Mouse (Mus musculus) limb, embryonic 12.5 days (tissue): ENCODE measurements around the gene Anxa3. TPM values are rescaled to one million over a fixed set of nuclear protein-coding genes. Genes with fewer than 3 reads are reported as not detected.

Experiments
- ATAC-seq: fragments of 200-750 bp; cut with Nextera tagmentation; 2 replicates; pipeline ENCODE4 v1.8.0; 2017; ENCODE audit warnings: low read depth, moderate TSS enrichment; ENCODE audit not compliant: insufficient number of reproducible peaks, insufficient read depth, low FRiP score, low TSS enrichment
- H3K27ac ChIP-seq: fragments of 300-500 bp; sonication (generic); 2 replicates; pipeline ENCODE4 v1.5.1; 2016; ENCODE audit warnings: mild to moderate bottlenecking, moderate library complexity
- H3K27me3 ChIP-seq: fragments of 300-500 bp; sonication (generic); 2 replicates; pipeline ENCODE4 v1.6.1; 2016; ENCODE audit warnings: mild to moderate bottlenecking, moderate library complexity
- H3K36me3 ChIP-seq: fragments of 300-500 bp; sonication (generic); 2 replicates; pipeline ENCODE4 v1.6.1; 2016; ENCODE audit warnings: mild to moderate bottlenecking, moderate library complexity
- H3K4me1 ChIP-seq: fragments of 300-500 bp; sonication (generic); replicated peaks from 2 replicates; pipeline ENCODE4 v1.6.1; 2016
- H3K4me2 ChIP-seq: fragments of 300-500 bp; sonication (generic); 2 replicates; pipeline ENCODE4 v1.6.1; 2016; ENCODE audit warnings: mild to moderate bottlenecking, moderate library complexity
- H3K4me3 ChIP-seq: fragments of 300-500 bp; sonication (generic); replicated peaks from 2 replicates; pipeline ENCODE4 v1.5.1; 2016; ENCODE audit warnings: mild to moderate bottlenecking
- H3K9ac ChIP-seq: fragments of 300-500 bp; sonication (generic); replicated peaks from 2 replicates; pipeline ENCODE4 v1.6.1; 2016; ENCODE audit warnings: mild to moderate bottlenecking, moderate library complexity
- H3K9me3 ChIP-seq: fragments of 300-500 bp; sonication (generic); 2 replicates; pipeline ENCODE4 v1.6.1; 2016; ENCODE audit warnings: mild to moderate bottlenecking, moderate library complexity
- WGBS: fragments of 180-500 bp; shearing (Covaris S2); methylation state at CpG from one replicate; pipeline ENCODE4 v1.1.7; 2016; 5-methylcytosine and 5-hydroxymethylcytosine counted together
- polyA plus RNA-seq: library from polyadenylated mRNA; unstranded; fragments of >200 nt; fragmentation: Nextera tagmentation; extraction: Ambion mirVana; gene quantifications from 2 replicates; pipeline ENCODE4 v1.2.1, GENCODE M21; 2016

Gene Anxa3
- polyA plus RNA-seq, 1 experiment from 2014 or later = 23.2 TPM

DNA sequence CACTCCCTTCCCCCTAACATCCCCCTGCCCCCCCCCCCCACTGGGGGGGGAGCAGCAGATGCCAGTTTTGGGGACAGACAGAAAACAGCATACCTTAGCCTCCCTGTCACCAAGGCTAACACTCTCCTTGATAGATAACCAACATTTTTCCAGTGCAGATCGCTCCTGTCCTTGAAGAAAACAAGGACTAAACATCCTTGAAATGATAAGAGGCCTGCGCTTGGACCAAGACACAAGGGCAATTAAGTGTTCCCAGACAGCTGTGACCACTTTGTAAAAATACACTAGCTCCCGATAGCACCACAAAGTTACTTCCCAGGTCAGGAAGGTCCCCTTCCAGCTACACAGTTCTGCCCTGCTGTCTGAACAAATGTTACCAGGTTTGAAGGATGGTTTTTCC is 55.2 kb downstream of the Anxa3 start:
- no peaks in the 10 kb centered on the region for H3K36me3 ChIP-seq
- no peaks in the 10 kb centered on the region for H3K4me1 ChIP-seq
- no peak overlapping the region for H3K27ac ChIP-seq
- WGBS = 35% methylated on average over 3 of the region's 3 CpGs
- no peak overlapping the region for H3K4me3 ChIP-seq
- H3K27me3 ChIP-seq = no peaks in the 10 kb centered on the region
- no peak for ATAC-seq
- 0 out of 2 replicates have a peak, but pooled peaks cover 6% of the 10 kb centered on the region for H3K9me3 ChIP-seq
- no peak overlapping the region for H3K9ac ChIP-seq
- H3K4me2 ChIP-seq = no peak overlapping the region

DNA sequence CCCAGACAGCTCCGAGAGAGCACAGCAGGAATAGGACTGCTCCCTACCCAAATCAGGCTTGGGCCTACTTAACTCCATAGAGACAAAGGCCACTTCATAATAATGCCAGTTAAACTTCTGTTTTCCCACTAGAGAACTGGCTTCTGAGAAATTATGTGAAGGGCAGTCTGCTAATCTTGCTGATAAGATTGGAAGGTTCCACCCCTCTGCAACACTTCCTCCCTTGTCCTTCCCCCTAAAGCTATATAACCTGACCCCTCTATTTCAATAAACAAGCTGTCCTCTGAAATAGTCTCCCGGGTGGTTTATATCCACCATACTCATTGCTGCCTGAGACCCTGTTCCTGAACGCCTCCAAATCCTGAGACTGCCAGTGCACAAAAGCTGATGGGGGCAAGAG is 56.1 kb downstream of the Anxa3 start:
- no peaks in the 10 kb centered on the region for H3K27me3 ChIP-seq
- H3K27ac ChIP-seq = no peak overlapping the region
- no peaks in the 10 kb centered on the region for H3K36me3 ChIP-seq
- no peak overlapping the region for H3K4me2 ChIP-seq
- no peaks in the 10 kb centered on the region for H3K4me1 ChIP-seq
- WGBS = 57% methylated on average over 3 of the region's 3 CpGs
- no peak for ATAC-seq
- H3K4me3 ChIP-seq = no peak overlapping the region
- no peak overlapping the region for H3K9ac ChIP-seq
- 0 out of 2 replicates have a peak, but pooled peaks cover 6% of the 10 kb centered on the region for H3K9me3 ChIP-seq

DNA sequence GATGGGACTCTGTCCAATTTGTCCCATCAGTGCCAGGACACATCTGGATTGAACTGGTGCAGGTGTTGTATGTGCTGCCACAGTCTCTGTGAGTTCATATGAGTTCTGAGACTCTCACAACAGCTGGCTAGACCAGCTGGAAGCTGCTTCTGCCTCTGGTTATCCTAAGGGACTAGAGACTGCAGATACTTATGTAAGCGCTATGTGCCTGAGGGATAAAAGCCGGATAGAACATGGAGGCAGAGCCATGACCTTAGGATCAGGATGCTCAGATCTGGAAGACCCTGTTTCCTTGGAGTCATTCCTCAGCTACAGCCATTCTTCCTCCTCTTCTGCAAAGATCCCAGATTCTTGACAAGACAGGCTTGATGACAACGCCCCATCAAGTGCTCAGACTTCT is 60.3 kb downstream of the Anxa3 start:
- Histone ChIP-seq H3K4me1 (no peaks in the 10 kb centered on the region), H3K4me2 (no peak overlapping the region)

DNA sequence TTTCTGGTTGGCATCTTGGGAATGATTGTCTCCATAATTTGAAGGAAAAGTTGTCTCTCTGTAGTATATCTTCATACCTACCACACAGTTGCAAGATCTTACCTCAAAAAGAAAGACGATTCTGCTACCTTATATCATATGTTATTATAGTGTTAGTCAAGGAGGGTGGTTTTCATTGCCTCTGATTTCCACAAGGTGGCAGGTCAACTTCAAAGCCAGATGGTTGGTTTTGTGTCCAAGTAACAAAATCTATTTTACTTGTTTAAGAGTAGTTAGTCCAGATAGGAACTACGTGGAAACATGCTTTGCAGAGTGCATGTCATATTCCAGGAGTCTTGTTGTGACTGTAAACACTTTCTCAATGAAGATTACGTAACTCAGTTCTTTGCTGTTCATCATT is 61.2 kb downstream of the Anxa3 start:
- no peak overlapping the region for H3K4me2 ChIP-seq
- WGBS = 80% methylated on average over 3 of the region's 3 CpGs
- H3K9me3 ChIP-seq = no peaks in the 10 kb centered on the region
- no peak overlapping the region for H3K27ac ChIP-seq
- H3K9ac ChIP-seq = no peak overlapping the region
- no peak overlapping the region for H3K4me3 ChIP-seq
- H3K4me1 ChIP-seq = no peaks in the 10 kb centered on the region
- H3K27me3 ChIP-seq = no peaks in the 10 kb centered on the region
- ATAC-seq = no peak
- H3K36me3 ChIP-seq = no peaks in the 10 kb centered on the region

More for the DNA sequence above, 60.3 kb downstream of the Anxa3 start:
- H3K36me3 ChIP-seq = no peaks in the 10 kb centered on the region
- WGBS = 92% methylated on average over 3 of the region's 3 CpGs
- H3K27me3 ChIP-seq = no peaks in the 10 kb centered on the region
- no peak overlapping the region for H3K9ac ChIP-seq
- H3K9me3 ChIP-seq = no peaks in the 10 kb centered on the region
- no peak overlapping the region for H3K27ac ChIP-seq
- no peak for ATAC-seq
- no peak overlapping the region for H3K4me3 ChIP-seq

DNA sequence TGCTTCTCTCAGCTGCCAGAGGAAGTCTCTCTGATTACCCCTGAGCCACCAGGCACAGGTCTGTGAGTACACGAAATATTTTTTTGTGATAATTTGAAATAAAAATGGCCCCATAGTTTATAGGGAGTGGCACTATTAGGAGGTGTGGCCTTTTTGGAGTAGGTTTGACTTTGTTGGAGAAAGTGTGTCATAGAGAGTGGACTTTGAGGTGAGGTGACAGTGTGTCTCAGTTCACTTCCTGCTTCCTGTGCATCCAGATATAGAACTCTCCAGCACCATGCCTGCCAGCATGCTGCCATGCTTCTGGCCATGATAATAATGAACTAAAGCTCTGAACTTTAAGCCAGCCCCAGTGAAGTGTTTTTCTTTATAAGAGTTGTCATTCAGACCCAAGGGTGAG is 66.8 kb downstream of the Anxa3 start:
- Histone ChIP-seq H3K4me1 (no peaks in the 10 kb centered on the region), H3K9ac (no peak overlapping the region), H3K36me3 (no peaks in the 10 kb centered on the region), H3K4me3 (no peak overlapping the region), H3K9me3 (no peaks in the 10 kb centered on the region), H3K4me2 (no peak overlapping the region), H3K27me3 (no peaks in the 10 kb centered on the region), H3K27ac (no peak overlapping the region)
- no peak for ATAC-seq
- WGBS = 73% methylated on average over 1 of the region's 1 CpGs

DNA sequence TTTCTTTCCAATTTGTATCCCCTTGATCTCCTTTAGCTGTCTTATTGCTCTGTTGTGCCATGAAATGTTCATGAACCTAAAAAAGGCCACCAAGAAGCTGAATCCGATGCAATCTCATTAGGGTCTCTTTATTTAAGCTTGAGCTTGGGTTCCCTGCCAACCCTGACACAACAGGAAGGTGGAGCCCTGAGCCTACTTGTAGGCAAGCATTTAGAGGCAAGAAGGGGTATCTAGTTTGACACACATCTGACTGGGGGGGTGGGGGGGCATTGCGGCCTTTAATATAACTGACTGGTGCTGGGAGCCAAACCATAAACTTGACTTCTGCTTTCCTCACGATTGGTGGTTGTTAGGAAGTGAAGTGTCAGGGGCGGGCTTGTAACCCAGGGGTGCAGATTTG is 74.0 kb downstream of the Anxa3 start:
- no peaks in the 10 kb centered on the region for H3K9me3 ChIP-seq
- no peaks in the 10 kb centered on the region for H3K27me3 ChIP-seq
- no peak for ATAC-seq
- WGBS = 76% methylated on average over 4 of the region's 4 CpGs
- no peak overlapping the region for H3K9ac ChIP-seq
- no peaks in the 10 kb centered on the region for H3K36me3 ChIP-seq
- H3K4me3 ChIP-seq = no peak overlapping the region
- no peak overlapping the region for H3K4me2 ChIP-seq
- H3K4me1 ChIP-seq = no peaks in the 10 kb centered on the region
- H3K27ac ChIP-seq = no peak overlapping the region

DNA sequence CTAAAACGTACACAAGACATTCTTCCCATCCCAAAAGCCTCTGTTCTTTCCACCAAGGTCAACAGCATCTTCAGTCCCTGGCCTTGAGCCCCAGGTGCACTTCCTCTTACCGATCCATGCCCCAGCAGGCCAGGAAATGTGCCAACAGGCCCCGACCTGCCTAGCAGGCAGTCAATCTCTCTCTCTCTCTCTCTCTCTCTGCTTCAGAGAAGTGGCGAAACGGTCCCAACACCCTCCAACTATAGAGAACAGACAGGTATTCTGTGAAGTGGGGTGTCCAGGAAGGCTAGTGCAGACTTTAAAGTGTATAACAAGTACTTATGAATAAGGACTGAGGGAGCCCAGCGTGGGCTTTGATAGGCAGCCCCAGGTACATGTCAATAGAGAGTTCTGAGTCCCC is 75.8 kb downstream of the Anxa3 start:
- no peak for ATAC-seq

DNA sequence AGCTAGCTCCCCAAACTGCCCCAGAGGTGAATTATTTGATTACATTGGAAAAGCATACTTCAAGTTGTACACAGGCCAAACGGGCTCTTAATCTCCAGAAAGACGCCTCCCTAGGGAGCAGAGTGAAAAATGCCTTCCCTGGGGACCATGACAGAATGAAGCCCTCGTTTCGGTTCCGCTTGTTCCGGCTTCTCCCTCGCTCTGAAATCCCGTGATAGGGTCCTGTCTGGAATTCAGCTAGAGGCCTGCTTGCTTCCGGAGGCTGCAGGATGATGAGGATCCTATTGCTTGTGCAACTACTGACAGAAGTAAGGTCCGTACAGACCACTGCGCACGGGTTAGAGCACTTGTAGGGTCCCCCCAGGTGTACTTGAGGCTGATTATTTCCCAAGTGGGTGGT is 77.9 kb downstream of the Anxa3 start:
- Histone ChIP-seq H3K27me3 (no peaks in the 10 kb centered on the region), H3K27ac (no peak overlapping the region), H3K9me3 (no peaks in the 10 kb centered on the region), H3K4me1 (no peaks in the 10 kb centered on the region), H3K4me3 (no peak overlapping the region), H3K9ac (no peak overlapping the region), H3K4me2 (no peak overlapping the region), H3K36me3 (no peaks in the 10 kb centered on the region)
- WGBS = 87% methylated on average over 12 of the region's 12 CpGs
- ATAC-seq = no peak

More for the DNA sequence above, 75.8 kb downstream of the Anxa3 start:
- Histone ChIP-seq H3K4me3 (no peak overlapping the region), H3K27me3 (no peaks in the 10 kb centered on the region), H3K36me3 (no peaks in the 10 kb centered on the region), H3K4me1 (no peaks in the 10 kb centered on the region), H3K4me2 (no peak overlapping the region), H3K9ac (no peak overlapping the region), H3K27ac (no peak overlapping the region), H3K9me3 (no peaks in the 10 kb centered on the region)
- WGBS = 63% methylated on average over 6 of the region's 6 CpGs

DNA sequence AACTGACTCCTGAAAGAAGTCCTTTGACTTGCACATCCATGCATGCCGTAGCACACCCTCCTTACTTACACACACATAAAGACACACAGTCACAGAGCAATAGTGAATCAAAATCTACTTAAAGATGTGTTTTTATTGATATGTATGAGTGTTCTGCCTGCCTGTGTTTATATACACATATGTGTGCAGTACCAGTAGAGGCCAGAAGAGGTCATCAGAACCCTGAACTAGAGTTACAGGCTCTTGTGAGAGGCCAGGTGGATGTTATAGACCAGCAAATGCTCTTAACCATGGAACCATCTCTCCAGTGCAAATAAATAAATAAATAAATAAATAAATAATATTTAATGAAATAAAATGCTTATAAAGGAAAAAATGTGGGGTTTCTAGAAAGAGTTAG is 85.0 kb downstream of the Anxa3 start:
- H3K9ac ChIP-seq = no peak overlapping the region
- no peak for ATAC-seq
- no peak overlapping the region for H3K4me3 ChIP-seq
- H3K27me3 ChIP-seq = no peaks in the 10 kb centered on the region
- H3K27ac ChIP-seq = no peak overlapping the region
- no peaks in the 10 kb centered on the region for H3K9me3 ChIP-seq
- 94% methylated on average over 1 of the region's 1 CpGs for WGBS
- no peaks in the 10 kb centered on the region for H3K36me3 ChIP-seq
- H3K4me2 ChIP-seq = no peak overlapping the region
- H3K4me1 ChIP-seq = no peaks in the 10 kb centered on the region; the same call in 1 of the 2 replicates

DNA sequence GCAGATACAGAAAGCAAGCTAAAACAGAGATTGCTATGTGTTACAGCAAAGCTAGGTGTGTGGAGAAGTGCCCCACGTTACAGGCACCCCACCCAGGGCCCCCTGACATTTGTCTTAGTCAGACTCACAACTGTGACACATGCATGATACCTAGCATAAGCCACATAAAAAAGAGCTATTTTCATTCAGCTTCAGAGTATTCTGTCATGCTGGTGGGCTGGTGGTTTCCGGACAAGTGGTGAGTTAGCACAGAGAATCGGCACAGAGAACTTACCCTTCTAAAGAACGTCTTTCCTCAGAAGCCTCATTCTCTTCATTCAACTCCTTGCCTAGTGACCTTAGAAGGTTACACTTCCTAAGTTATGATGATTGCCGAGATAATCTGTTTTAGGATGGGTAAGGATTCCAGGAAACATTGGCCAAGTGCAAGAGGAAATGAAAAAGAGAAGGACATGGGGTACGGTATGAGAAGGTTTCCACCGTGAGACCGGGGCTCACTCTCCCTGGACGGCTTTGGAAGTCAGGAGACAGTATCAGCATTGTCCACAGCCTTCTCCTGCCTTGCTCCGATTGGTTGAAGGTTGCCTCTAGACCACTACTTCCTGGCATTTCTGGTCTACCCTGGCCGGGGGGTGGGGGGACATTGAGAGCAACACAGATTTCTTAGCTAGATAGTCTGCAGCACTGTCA is 85.9 kb downstream of the Anxa3 start:
- no peaks in the 10 kb centered on the region for H3K27me3 ChIP-seq
- no peaks in the 10 kb centered on the region for H3K9me3 ChIP-seq
- WGBS = 92% methylated on average over 11 of the region's 11 CpGs
- no peak for ATAC-seq
- no peak overlapping the region for H3K4me2 ChIP-seq
- H3K27ac ChIP-seq = no peak overlapping the region
- H3K4me3 ChIP-seq = no peak overlapping the region
- no peak overlapping the region for H3K9ac ChIP-seq
- no peaks in the 10 kb centered on the region; the same call in 1 of the 2 replicates for H3K4me1 ChIP-seq
- H3K36me3 ChIP-seq = no peaks in the 10 kb centered on the region

DNA sequence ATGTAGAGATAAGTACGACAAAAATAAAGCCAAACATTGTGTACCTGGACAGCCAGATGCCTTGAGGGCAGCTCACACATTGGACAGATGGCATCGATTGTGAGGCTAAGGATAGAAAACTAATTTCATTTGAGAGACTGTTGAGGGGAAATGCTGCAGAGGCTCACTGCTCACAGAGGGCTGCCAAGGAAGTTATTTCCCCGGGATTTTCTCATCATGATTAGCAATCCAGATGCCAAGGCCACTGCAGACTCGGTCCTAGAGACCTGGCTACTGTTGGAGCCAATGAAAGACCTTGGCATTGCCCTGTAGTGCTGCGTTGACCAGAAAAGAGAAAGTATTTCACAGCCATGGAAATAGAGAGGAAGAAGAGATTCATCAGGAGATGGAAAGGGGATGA is 87.1 kb downstream of the Anxa3 start:
- H3K27me3 ChIP-seq = no peaks in the 10 kb centered on the region
- no peaks in the 10 kb centered on the region for H3K9me3 ChIP-seq
- ATAC-seq = no peak
- 65% methylated on average over 5 of the region's 5 CpGs for WGBS
- no peak overlapping the region for H3K27ac ChIP-seq
- H3K4me1 ChIP-seq = no peaks in the 10 kb centered on the region; the same call in 1 of the 2 replicates
- H3K4me3 ChIP-seq = no peak overlapping the region
- no peak overlapping the region for H3K4me2 ChIP-seq
- no peak overlapping the region for H3K9ac ChIP-seq
- no peaks in the 10 kb centered on the region for H3K36me3 ChIP-seq

DNA sequence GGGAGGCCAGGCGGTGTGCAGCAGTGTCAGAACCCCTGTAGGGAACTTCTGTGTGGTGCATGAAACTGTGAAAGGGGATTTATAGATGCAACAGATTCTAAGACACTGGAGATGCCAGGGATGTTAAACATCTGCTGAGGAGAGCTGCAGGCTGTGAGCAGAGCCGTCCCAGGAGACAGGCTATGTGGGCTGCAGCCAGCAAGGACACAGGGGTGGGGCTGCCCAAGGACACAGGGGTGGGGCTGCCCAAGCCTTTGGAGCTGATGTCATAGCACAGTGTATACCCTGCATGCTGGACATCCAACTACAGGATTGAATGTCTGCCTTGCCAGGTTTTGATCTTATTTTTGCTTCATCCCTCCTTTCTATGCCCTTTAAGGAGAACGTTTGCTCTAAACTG is 88.0 kb downstream of the Anxa3 start:
- no peak overlapping the region for H3K4me3 ChIP-seq
- WGBS = 75% methylated on average over 3 of the region's 3 CpGs
- no peaks in the 10 kb centered on the region for H3K27me3 ChIP-seq
- no peak for ATAC-seq
- H3K36me3 ChIP-seq = no peaks in the 10 kb centered on the region
- no peaks in the 10 kb centered on the region; the same call in 1 of the 2 replicates for H3K4me1 ChIP-seq
- H3K27ac ChIP-seq = no peak overlapping the region
- no peak overlapping the region for H3K4me2 ChIP-seq
- H3K9ac ChIP-seq = no peak overlapping the region
- no peaks in the 10 kb centered on the region for H3K9me3 ChIP-seq
